9 mouse cellular contexts compared by ENCODE assay signal in the genomic region with DNA sequence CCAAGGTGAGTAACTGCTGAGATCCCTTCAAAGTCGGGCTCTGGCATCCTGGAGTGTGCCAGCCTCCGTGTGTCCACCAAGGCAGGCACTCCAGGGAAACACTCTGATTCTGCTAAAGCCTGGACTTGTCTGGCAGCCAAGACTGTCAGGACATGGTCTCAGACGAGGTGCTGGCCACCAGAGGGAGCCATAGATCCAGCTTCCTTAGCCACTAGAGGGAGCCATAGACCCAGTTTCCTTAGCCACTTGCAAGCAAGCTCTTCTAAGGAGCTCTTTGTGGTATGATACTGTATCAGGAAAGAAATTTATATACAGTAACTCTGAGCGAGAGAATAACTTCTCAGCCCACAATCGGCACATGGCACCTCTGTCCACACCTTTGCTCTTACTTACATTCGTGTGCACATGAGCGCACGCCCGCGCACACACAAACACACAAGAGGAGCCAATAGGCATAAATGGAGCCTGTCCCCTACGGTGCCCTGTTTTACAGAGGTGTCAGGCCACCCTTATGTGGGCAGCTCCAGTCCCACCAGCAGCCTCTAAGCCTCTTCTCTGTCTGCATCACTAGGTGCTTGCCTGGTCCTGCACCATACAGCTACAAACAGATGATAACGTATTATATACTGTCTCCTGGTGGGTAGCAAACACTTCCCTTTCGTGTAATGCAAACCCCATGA. TPM values are rescaled to one million over a fixed set of nuclear protein-coding genes. Genes with fewer than 3 reads are reported as not detected.
DNase-seq lines count a peak whose midpoint lies in the region; ATAC-seq and TF ChIP-seq lines count a peak whose summit lies in the region.
"Had no signal": no experiment of that assay in that cellular context is flagged by ENCODE, and none has a peak within 500 bp of the region (broad histone marks: within the 10 kb centered on the region; RNA-seq: fewer than 3 reads in every experiment).

No protein-coding gene starts in this region.

- peaks cover 2% of the 10 kb centered on the region for H3K9me3 ChIP-seq in CH12.LX (replicated peaks; ENCODE audit: low read length)
- no peaks in the 10 kb centered on the region for H3K9me3 ChIP-seq in forebrain, embryonic 11.5 days (ENCODE audit: control insufficient read depth, low read length)
- 0 out of 2 replicates have a peak, but pooled peaks cover 2% of the 10 kb centered on the region for H3K9me3 ChIP-seq in heart, embryonic 16.5 days (replicated peaks; ENCODE audit: control insufficient read depth, low read length)
- H3K9me3 ChIP-seq in liver, embryonic 13.5 days (replicated peaks), result no peaks in the 10 kb centered on the region
- no peaks in the 10 kb centered on the region for H3K9me3 ChIP-seq in neural tube, embryonic 11.5 days (ENCODE audit: control insufficient read depth, low read length)
- no peaks in the 10 kb centered on the region for H3K9me3 ChIP-seq in stomach, embryonic 16.5 days (replicated peaks; ENCODE audit: control insufficient read depth, low read length)

- TF ChIP-seq RAD21 in CH12.LX (IDR thresholded peaks at IDR 0.05; ENCODE audit: low read depth, low read length), result peak; percentile 90

- dilution Hi-C loops in CH12.LX (cut with MboI; ENCODE audit: extremely low pct_ligation_motif_present, extremely low pct_unique_long_range_greater_than_20kb, low sequenced_read_pairs), result no loop called here

- TF ChIP-seq EP300 in CH12.LX (IDR thresholded peaks at IDR 0.05; ENCODE audit: low read length), result no peak

- H3K4me2 ChIP-seq in CH12.LX (ENCODE audit: insufficient read depth, low read depth, poor library complexity, severe bottlenecking), result no peak overlapping the region
- H3K4me2 ChIP-seq in forebrain, embryonic 11.5 days (ENCODE audit: low read depth, low read length, severe bottlenecking), result no peak overlapping the region
- H3K4me2 ChIP-seq in heart, embryonic 16.5 days (ENCODE audit: low read depth, low read length), result no peak overlapping the region
- no peak overlapping the region for H3K4me2 ChIP-seq in liver, embryonic 13.5 days
- no peak overlapping the region for H3K4me2 ChIP-seq in neural tube, embryonic 11.5 days (ENCODE audit: low read depth)
- H3K4me2 ChIP-seq in stomach, embryonic 16.5 days (ENCODE audit: low read depth, low read length), result no peak overlapping the region

- H3K4me3 ChIP-seq in CH12.LX (replicated peaks in 1 of 3; ENCODE audit: low read depth in 2 of 3, low read length in 2 of 3, poor library complexity in 1 of 3), result no peak overlapping the region
- H3K4me3 ChIP-seq in forebrain, embryonic 11.5 days (ENCODE audit: low read depth, low read length), result no peak overlapping the region
- no peak overlapping the region for H3K4me3 ChIP-seq in heart, embryonic 16.5 days (ENCODE audit: low read length)
- no peak overlapping the region for H3K4me3 ChIP-seq in liver, embryonic 13.5 days (replicated peaks)
- H3K4me3 ChIP-seq in neural tube, embryonic 11.5 days (ENCODE audit: low read depth, low read length), result no peak overlapping the region
- H3K4me3 ChIP-seq in stomach, embryonic 16.5 days (replicated peaks; ENCODE audit: low read length), result no peak overlapping the region

- 42% methylated on average over 13 of the region's 13 CpGs for WGBS in forebrain, embryonic 11.5 days
- WGBS in heart, embryonic 16.5 days, result 42% methylated on average over 13 of the region's 13 CpGs
- 49% methylated on average over 13 of the region's 13 CpGs for WGBS in liver, embryonic 13.5 days (ENCODE audit: insufficient replicate concordance)
- 42% methylated on average over 13 of the region's 13 CpGs for WGBS in neural tube, embryonic 11.5 days
- WGBS in stomach, embryonic 16.5 days, result 44% methylated on average over 13 of the region's 13 CpGs

- H3K27ac ChIP-seq in CH12.LX (ENCODE audit: insufficient read depth, low read depth), result no peak overlapping the region
- H3K27ac ChIP-seq in forebrain, embryonic 11.5 days (ENCODE audit: low read depth, low read length), result 0 out of 2 replicates have a peak overlapping the region, but pooled peaks have one; percentile 31
- 0 out of 2 replicates have a peak overlapping the region, but pooled peaks have one; percentile 30 for H3K27ac ChIP-seq in heart, embryonic 16.5 days (ENCODE audit: low read length)
- H3K27ac ChIP-seq in liver, embryonic 13.5 days, result peak overlapping the region; percentile 91
- 0 out of 2 replicates have a peak overlapping the region, but pooled peaks have one; percentile 34 for H3K27ac ChIP-seq in neural tube, embryonic 11.5 days (ENCODE audit: low read depth, low read length)
- peak overlapping the region; percentile 56 for H3K27ac ChIP-seq in stomach, embryonic 16.5 days (ENCODE audit: low read length)
- H3K27ac ChIP-seq: macrophage had no signal

- in situ Hi-C loops in CH12.LX (cut with MboI; ENCODE audit: low pct_ligation_motif_present, low pct_unique_long_range_greater_than_20kb, low sequenced_read_pairs), result loop anchor here (5.0 to 25.0 kb wide), 4 partner anchors 94 to 357 kb away; no protein-coding TSS in a partner anchor

- H3K27me3 ChIP-seq in CH12.LX (replicated peaks), result peaks cover 62% of the 10 kb centered on the region
- no peaks in the 10 kb centered on the region for H3K27me3 ChIP-seq in forebrain, embryonic 11.5 days (ENCODE audit: control insufficient read depth, insufficient read depth, low read length)
- H3K27me3 ChIP-seq in heart, embryonic 16.5 days (ENCODE audit: control insufficient read depth, insufficient read depth, low read length), result no peaks in the 10 kb centered on the region
- no peaks in the 10 kb centered on the region for H3K27me3 ChIP-seq in liver, embryonic 13.5 days
- H3K27me3 ChIP-seq in neural tube, embryonic 11.5 days (ENCODE audit: control insufficient read depth, insufficient read depth, low read length), result no peaks in the 10 kb centered on the region
- no peaks in the 10 kb centered on the region for H3K27me3 ChIP-seq in stomach, embryonic 16.5 days (ENCODE audit: control insufficient read depth, insufficient read depth, low read length)

- no peak overlapping the region for H3K9ac ChIP-seq in CH12.LX (ENCODE audit: insufficient read depth, low read depth)
- no peak overlapping the region; the same call in 1 of the 2 replicates for H3K9ac ChIP-seq in forebrain, embryonic 11.5 days (ENCODE audit: low read length)
- H3K9ac ChIP-seq in heart, embryonic 16.5 days (ENCODE audit: low read length), result no peak overlapping the region
- H3K9ac ChIP-seq in liver, embryonic 13.5 days, result no peak overlapping the region
- peak overlapping the region; percentile 41; the same call in 1 of the 2 replicates for H3K9ac ChIP-seq in neural tube, embryonic 11.5 days (ENCODE audit: low read length)
- peak overlapping the region; percentile 49 for H3K9ac ChIP-seq in stomach, embryonic 16.5 days (ENCODE audit: low read length)

- H3K36me3 ChIP-seq in CH12.LX (replicated peaks in 1 of 2; ENCODE audit: control insufficient read depth in 1 of 2, insufficient read depth in 1 of 2, low read length in 1 of 2), result no peaks in the 10 kb centered on the region
- no peaks in the 10 kb centered on the region for H3K36me3 ChIP-seq in forebrain, embryonic 11.5 days (ENCODE audit: control insufficient read depth, insufficient read depth, low read length)
- H3K36me3 ChIP-seq in heart, embryonic 16.5 days (ENCODE audit: control insufficient read depth, insufficient read depth), result no peaks in the 10 kb centered on the region
- no peaks in the 10 kb centered on the region for H3K36me3 ChIP-seq in liver, embryonic 13.5 days
- no peaks in the 10 kb centered on the region for H3K36me3 ChIP-seq in neural tube, embryonic 11.5 days (ENCODE audit: control insufficient read depth, insufficient read depth, low read length)
- H3K36me3 ChIP-seq in stomach, embryonic 16.5 days (ENCODE audit: control insufficient read depth, insufficient read depth, low read length), result no peaks in the 10 kb centered on the region

- peak; percentile 75 for DNase-seq in CH12.LX (ENCODE audit: extremely low read depth)
- peak; percentile 87 for DNase-seq in c-Kit-positive CD71-positive TER-119-negative erythroid progenitor cells, embryonic 14.5 days (ENCODE audit: low read depth)
- peak; percentile 96 for DNase-seq in forebrain, embryonic 11.5 days (ENCODE audit: low spot score)
- peak; percentile 88 to 90 for DNase-seq in kidney, postnatal 25 days
- DNase-seq in liver, embryonic 13.5 days, result peak; percentile 80
- DNase-seq in neural tube, embryonic 11.5 days (ENCODE audit: low spot score), result peak; percentile 92

- ATAC-seq in forebrain, embryonic 11.5 days (replicated peaks; ENCODE audit: low FRiP score), result peak; percentile 55
- 0 out of 2 replicates have a peak, but pooled peaks have one; percentile 43 for ATAC-seq in heart, embryonic 16.5 days (replicated peaks; ENCODE audit: extremely low read depth, insufficient read depth, low FRiP score)
- peak; percentile 22; the same call in 1 of the 2 replicates for ATAC-seq in liver, embryonic 13.5 days (ENCODE audit: low read depth)
- peak; percentile 38 for ATAC-seq in neural tube, embryonic 11.5 days (ENCODE audit: insufficient read depth, low FRiP score, low TSS enrichment)
- peak; percentile 65 for ATAC-seq in stomach, embryonic 16.5 days (ENCODE audit: insufficient read depth, low FRiP score)

- no peaks in the 10 kb centered on the region for H3K79me2 ChIP-seq in CH12.LX (replicated peaks; ENCODE audit: control insufficient read depth, extremely low read depth, insufficient read depth, poor library complexity, severe bottlenecking)

- peaks cover 2 to 3% of the 10 kb centered on the region in 2 experiments; a peak in 1 of 4 replicates for H3K4me1 ChIP-seq in CH12.LX (ENCODE audit: control insufficient read depth in 1 of 2, insufficient read depth in 2 of 2)
- H3K4me1 ChIP-seq in forebrain, embryonic 11.5 days (replicated peaks; ENCODE audit: control insufficient read depth, insufficient read depth, low read length), result peaks cover 14% of the 10 kb centered on the region
- peaks cover 29% of the 10 kb centered on the region for H3K4me1 ChIP-seq in heart, embryonic 16.5 days (ENCODE audit: control insufficient read depth, insufficient read depth, low read length)
- peaks cover 64% of the 10 kb centered on the region for H3K4me1 ChIP-seq in liver, embryonic 13.5 days (replicated peaks)
- peaks cover 20% of the 10 kb centered on the region for H3K4me1 ChIP-seq in neural tube, embryonic 11.5 days (ENCODE audit: control insufficient read depth, insufficient read depth, low read length)
- H3K4me1 ChIP-seq in stomach, embryonic 16.5 days (ENCODE audit: control insufficient read depth, insufficient read depth, low read length), result peaks cover 35% of the 10 kb centered on the region

- TF ChIP-seq CTCF in CH12.LX (conservative IDR thresholded peaks at IDR 0.05 in 1 of 2, IDR thresholded peaks at IDR 0.05 in 1 of 2; ENCODE audit: low read depth in 2 of 2, low read length in 2 of 2), result peak; percentile 100

- no peak for TF ChIP-seq POLR2A in CH12.LX (IDR thresholded peaks at IDR 0.05; ENCODE audit: low read depth, low read length)

RNA-seq across cellular contexts. Expression of gene Col18a1, which starts 35.6 kb away (rescaled TPM):
- total RNA-seq in CH12.LX (2012; rRNA removed), result 14.3 and 14.5 TPM in 2 replicates
- 0.17 and 0.30 TPM in 2 replicates for total RNA-seq in CH12.LX (2014; rRNA removed)
- 0.75 and 1.7 TPM in 2 replicates for polyA plus RNA-seq in CH12.LX (2012; ENCODE audit: insufficient read length, low read depth)
- 79.0 and 86.7 TPM in 2 replicates for polyA plus RNA-seq in forebrain, embryonic 11.5 days (2014; fragmentation: Nextera tagmentation; extraction: Ambion mirVana)
- 96.2 and 130 TPM in 2 replicates for polyA plus RNA-seq in heart, embryonic 16.5 days (2015; fragmentation: Nextera tagmentation; extraction: Ambion mirVana)
- polyA plus RNA-seq in liver, embryonic 13.5 days (2015; fragmentation: Nextera tagmentation; extraction: Ambion mirVana), result 29.7 and 36.3 TPM in 2 replicates
- 80.1 and 83.2 TPM in 2 replicates for polyA plus RNA-seq in neural tube, embryonic 11.5 days (2014; fragmentation: Nextera tagmentation; extraction: Ambion mirVana)
- 78.9 and 82.2 TPM in 2 replicates for polyA plus RNA-seq in stomach, embryonic 16.5 days (2015; fragmentation: Nextera tagmentation; extraction: Ambion mirVana)

Comparison
In these comparisons a context has a peak if more than half of its experiments do, and no peak if none do; other contexts are left out.
1. H3K9ac ChIP-seq: peak in neural tube, embryonic 11.5 days (single experiment) and stomach, embryonic 16.5 days (single experiment); none in CH12.LX (single experiment), forebrain, embryonic 11.5 days (single experiment), heart, embryonic 16.5 days (single experiment) and liver, embryonic 13.5 days (single experiment).
2. RNA of gene Col18a1, which starts 35.6 kb away (polyA plus RNA-seq): 96.2 to 130 TPM in heart, embryonic 16.5 days, 79.0 to 86.7 TPM in forebrain, embryonic 11.5 days, 80.1 to 83.2 TPM in neural tube, embryonic 11.5 days, 78.9 to 82.2 TPM in stomach, embryonic 16.5 days and 29.7 to 36.3 TPM in liver, embryonic 13.5 days; 0.75 to 1.7 TPM in CH12.LX; every median in the first group is over 10 times any median in the second.
3. Peak in every context shown above with its lines, with median percentiles within 50 percentile points of each other: DNase-seq and ATAC-seq.